ENCODE assay signal across 8 mouse cellular contexts in the genomic region with DNA sequence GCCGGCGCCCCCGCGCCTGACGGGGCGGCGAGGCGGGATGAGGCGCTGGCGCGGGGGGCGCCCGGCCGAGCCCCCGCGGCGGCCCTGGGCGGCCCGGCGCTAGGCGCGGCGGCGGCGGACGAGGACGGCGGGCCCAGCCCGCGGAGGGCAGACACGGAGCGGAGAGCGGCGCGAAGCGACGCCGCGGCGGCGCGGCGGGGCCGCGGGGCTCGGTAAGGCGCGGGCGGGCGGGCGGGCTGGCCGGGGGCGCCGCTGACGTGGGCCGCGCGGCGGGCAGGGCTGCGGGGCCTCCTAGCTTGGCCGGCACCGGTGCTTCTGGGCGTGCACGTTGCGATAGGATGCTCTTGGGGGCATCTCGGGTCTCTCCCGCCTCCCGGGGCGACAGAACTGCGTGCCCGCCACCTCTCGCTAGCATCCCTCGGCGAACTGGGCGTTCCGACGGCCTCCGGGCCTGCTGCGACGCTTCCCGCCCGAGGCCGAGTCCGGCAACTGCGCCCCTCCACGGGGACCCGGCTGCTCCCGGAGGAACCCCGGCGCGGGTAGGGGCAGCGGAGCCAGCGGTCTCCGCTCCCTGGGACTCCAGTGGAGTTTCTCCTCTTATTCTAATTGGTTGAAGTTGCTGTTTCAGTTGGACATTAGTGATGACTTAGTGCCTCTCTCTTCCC.
DNase-seq lines count a peak whose midpoint lies in the region; ATAC-seq and TF ChIP-seq lines count a peak whose summit lies in the region.

No protein-coding gene starts in this region.

- peak overlapping the region; percentile 72 for H3K27ac ChIP-seq in forebrain, embryonic 12.5 days
- peak overlapping the region; percentile 77 for H3K27ac ChIP-seq in heart, embryonic 16.5 days (ENCODE audit: low read length)
- peak overlapping the region; percentile 57 for H3K27ac ChIP-seq in lung, postnatal 0 days (ENCODE audit: low read length)

- peak overlapping the region; percentile 60 for H3ac ChIP-seq in C2C12 (ENCODE audit: control insufficient read depth, insufficient read length, low read depth)

- no peak for TF ChIP-seq CTCF in C2C12 (IDR thresholded peaks at IDR 0.05; ENCODE audit: control insufficient read depth, insufficient read depth, insufficient read length)
- TF ChIP-seq CTCF in lung, postnatal 0 days (IDR thresholded peaks at IDR 0.05): no peak

- H3K4me3 ChIP-seq in C2C12 (ENCODE audit: insufficient read depth, poor library complexity, severe bottlenecking): peak overlapping the region; percentile 36
- peak overlapping the region; percentile 87 for H3K4me3 ChIP-seq in forebrain, embryonic 12.5 days (replicated peaks)
- peak overlapping the region; percentile 84 for H3K4me3 ChIP-seq in heart, embryonic 16.5 days (ENCODE audit: low read length)
- H3K4me3 ChIP-seq in lung, postnatal 0 days (ENCODE audit: low read depth, low read length): peak overlapping the region; percentile 67

- no peaks in the 10 kb centered on the region for H3K9me3 ChIP-seq in forebrain, embryonic 12.5 days
- no peaks in the 10 kb centered on the region for H3K9me3 ChIP-seq in heart, embryonic 16.5 days (replicated peaks; ENCODE audit: control insufficient read depth, low read length)
- H3K9me3 ChIP-seq in lung, postnatal 0 days (ENCODE audit: low read length): no peaks in the 10 kb centered on the region

- ATAC-seq in forebrain, embryonic 12.5 days (ENCODE audit: low FRiP score): peak; percentile 78
- peak; percentile 41 for ATAC-seq in heart, embryonic 16.5 days (replicated peaks; ENCODE audit: extremely low read depth, insufficient read depth, low FRiP score)
- peak; percentile 46 for ATAC-seq in lung, postnatal 0 days
- ATAC-seq in monocyte, adult 5-6 weeks (replicated peaks; ENCODE audit: insufficient number of reproducible peaks, low FRiP score, low TSS enrichment, poor library complexity, severe bottlenecking): no peak

- no peaks in the 10 kb centered on the region for H3K36me3 ChIP-seq in C2C12 (ENCODE audit: control insufficient read depth, insufficient read depth)
- H3K36me3 ChIP-seq in forebrain, embryonic 12.5 days (replicated peaks): no peaks in the 10 kb centered on the region
- H3K36me3 ChIP-seq in heart, embryonic 16.5 days (ENCODE audit: control insufficient read depth, insufficient read depth): no peaks in the 10 kb centered on the region
- H3K36me3 ChIP-seq in lung, postnatal 0 days (ENCODE audit: insufficient read depth, low read length): no peaks in the 10 kb centered on the region

- under 1% methylated on average over 43 of the region's 94 CpGs for WGBS in forebrain, embryonic 12.5 days
- WGBS in heart, embryonic 16.5 days: under 1% methylated on average over 64 of the region's 94 CpGs
- WGBS in lung, postnatal 0 days: under 1% methylated on average over 33 of the region's 94 CpGs

- H3K27me3 ChIP-seq in C2C12 (ENCODE audit: control insufficient read depth, insufficient read depth, insufficient read length): no peaks in the 10 kb centered on the region
- no peaks in the 10 kb centered on the region for H3K27me3 ChIP-seq in forebrain, embryonic 12.5 days
- H3K27me3 ChIP-seq in heart, embryonic 16.5 days (ENCODE audit: control insufficient read depth, insufficient read depth, low read length): no peaks in the 10 kb centered on the region
- no peaks in the 10 kb centered on the region for H3K27me3 ChIP-seq in lung, postnatal 0 days (replicated peaks; ENCODE audit: insufficient read depth, low read length)

- peak; percentile 66 for DNase-seq in adrenal gland, postnatal 10 days
- peak; percentile 57 for DNase-seq in kidney, postnatal 14 days
- peak; percentile 23 for DNase-seq in lung, postnatal 0 days (ENCODE audit: low spot score)
- peak; percentile 67 for DNase-seq in retina, postnatal 1 day

- H3K4me2 ChIP-seq in forebrain, embryonic 12.5 days: peak overlapping the region; percentile 70
- peak overlapping the region; percentile 92 for H3K4me2 ChIP-seq in heart, embryonic 16.5 days (ENCODE audit: low read depth, low read length)
- peak overlapping the region; percentile 87 for H3K4me2 ChIP-seq in lung, postnatal 0 days (replicated peaks; ENCODE audit: low read depth, low read length)

- H3K4me1 ChIP-seq in forebrain, embryonic 12.5 days: peaks cover 32% of the 10 kb centered on the region
- H3K4me1 ChIP-seq in heart, embryonic 16.5 days (ENCODE audit: control insufficient read depth, insufficient read depth, low read length): peaks cover 30% of the 10 kb centered on the region
- H3K4me1 ChIP-seq in lung, postnatal 0 days (ENCODE audit: insufficient read depth, low read depth, low read length): peaks cover 5% of the 10 kb centered on the region; the same call in 1 of the 2 replicates

- H3K79me3 ChIP-seq in C2C12 (ENCODE audit: low read depth): peaks cover 9% of the 10 kb centered on the region

- H3K79me2 ChIP-seq in C2C12 (ENCODE audit: control insufficient read depth, insufficient read depth): peaks cover 11% of the 10 kb centered on the region

- TF ChIP-seq EP300 in lung, postnatal 0 days (IDR thresholded peaks at IDR 0.05): no peak

- peak overlapping the region; percentile 83 for H3K9ac ChIP-seq in forebrain, embryonic 12.5 days
- peak overlapping the region; percentile 88 for H3K9ac ChIP-seq in heart, embryonic 16.5 days (ENCODE audit: low read length)
- H3K9ac ChIP-seq in lung, postnatal 0 days (replicated peaks; ENCODE audit: low read depth): peak overlapping the region; percentile 60

TF ChIP-seq in C2C12, 6 proteins besides CTCF, POLR2A, EP300 and RAD21:
- TF ChIP-seq FOSL1 (IDR thresholded peaks at IDR 0.05; ENCODE audit: insufficient read depth, low read length, poor library complexity, severe bottlenecking): no peak
- TF ChIP-seq MAX (IDR thresholded peaks at IDR 0.05): no peak
- TF ChIP-seq MYOD1 (IDR thresholded peaks at IDR 0.05; ENCODE audit: control insufficient read depth, insufficient read length, low read depth): no peak
- TF ChIP-seq USF1 (IDR thresholded peaks at IDR 0.05; ENCODE audit: low read depth): no peak
- no peak for TF ChIP-seq MYOG (IDR thresholded peaks at IDR 0.05; ENCODE audit: control insufficient read depth, extremely low read depth, insufficient read length)
- no peak for TF ChIP-seq CEBPB (IDR thresholded peaks at IDR 0.05; ENCODE audit: low read depth)

Comparison
In these comparisons a context has a peak if more than half of its experiments do, and no peak if none do; other contexts are left out.
1. H3K4me3 ChIP-seq: peak in every context shown above with its lines; median percentile 87 in forebrain, embryonic 12.5 days; 84 in heart, embryonic 16.5 days; 67 in lung, postnatal 0 days; 36 in C2C12.